Mouse (Mus musculus) hindbrain, embryonic 16.5 days (tissue): ENCODE data around the gene Muc1. TPM values are rescaled to one million over a fixed set of nuclear protein-coding genes. Genes with fewer than 3 reads are reported as not detected.

Source experiments
- ATAC-seq: fragments of 200-750 bp; cut with Nextera tagmentation; 2 replicates; pipeline ENCODE4 v1.8.0; 2017; ENCODE audit warnings: moderate TSS enrichment, moderate library complexity
- H3K27ac ChIP-seq: fragments of 300-500 bp; sonication (generic); 2 replicates; pipeline ENCODE4 v1.5.1; 2014; ENCODE audit warnings: low read depth, mild to moderate bottlenecking, control low read depth, low read length, moderate library complexity
- H3K27me3 ChIP-seq: fragments of 300-500 bp; sonication (generic); replicated peaks from 2 replicates; pipeline ENCODE4 v1.6.1; 2014; ENCODE audit warnings: low read length; ENCODE audit not compliant: control insufficient read depth, insufficient read depth
- H3K36me3 ChIP-seq: fragments of 300-500 bp; sonication (generic); 2 replicates; pipeline ENCODE4 v1.6.1; 2014; ENCODE audit warnings: mild to moderate bottlenecking, low read length, moderate library complexity, mixed read lengths; ENCODE audit not compliant: control insufficient read depth, insufficient read depth
- H3K4me1 ChIP-seq: fragments of 300-500 bp; sonication (generic); 2 replicates; pipeline ENCODE4 v1.6.1; 2014; ENCODE audit warnings: low read depth, low read length; ENCODE audit not compliant: control insufficient read depth, insufficient read depth
- H3K4me2 ChIP-seq: fragments of 300-500 bp; sonication (generic); 2 replicates; pipeline ENCODE4 v1.6.1; 2014; ENCODE audit warnings: mild to moderate bottlenecking, low read length, control low read depth, moderate library complexity
- H3K4me3 ChIP-seq: fragments of 300-500 bp; sonication (generic); 2 replicates; pipeline ENCODE4 v1.5.1; 2014; ENCODE audit warnings: mild to moderate bottlenecking, low read length, control low read depth, moderate library complexity
- H3K9ac ChIP-seq: fragments of 300-500 bp; sonication (generic); 2 replicates; pipeline ENCODE4 v1.6.1; 2014; ENCODE audit warnings: low read depth, mild to moderate bottlenecking, control low read depth, low read length, moderate library complexity
- H3K9me3 ChIP-seq: fragments of 300-500 bp; sonication (generic); 2 replicates; pipeline ENCODE4 v1.6.1; 2014; ENCODE audit warnings: mild to moderate bottlenecking, low read length, moderate library complexity; ENCODE audit not compliant: control insufficient read depth
- WGBS: fragments of 180-500 bp; shearing (Covaris S2); extraction: QIAGEN DNeasy Blood & Tissue Kit; methylation state at CpG from one replicate; pipeline ENCODE4 v1.1.7; 2014; 5-methylcytosine and 5-hydroxymethylcytosine counted together
- polyA plus RNA-seq: library from polyadenylated mRNA; unstranded; fragments of >200 nt; fragmentation: Nextera tagmentation; extraction: Ambion mirVana; gene quantifications from 2 replicates; pipeline ENCODE4 v1.2.1, GENCODE M21; 2015

Muc1 gene
- 0.59 and 0.90 TPM in 2 replicates for polyA plus RNA-seq

DNA sequence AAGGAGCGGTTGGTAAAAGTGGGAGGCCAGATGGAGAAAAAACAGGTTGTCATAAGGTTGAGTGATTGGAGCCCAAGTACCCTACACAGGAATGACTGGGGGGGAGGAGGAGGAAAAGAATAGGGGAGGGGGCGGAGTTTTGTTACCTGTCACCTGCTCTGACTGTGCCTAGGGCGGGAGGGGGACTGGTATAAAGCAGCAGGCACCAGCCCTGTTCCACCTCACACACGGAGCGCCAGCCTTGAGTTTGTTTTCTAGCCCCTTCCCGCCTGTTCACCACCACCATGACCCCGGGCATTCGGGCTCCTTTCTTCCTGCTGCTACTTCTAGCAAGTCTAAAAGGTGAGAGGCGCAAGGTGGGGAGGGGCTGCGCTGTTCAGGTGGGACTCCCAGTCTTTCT, at the start of gene Muc1:
Gene Muc1, plus strand, starts transcription at position 222 of the 400 bp plus-strand sequence.
- H3K36me3 ChIP-seq = peaks cover 8% of the 10 kb centered on the region
- peak within 1 kb of the TSS; percentile 48 for H3K4me3 ChIP-seq
- H3K9me3 ChIP-seq = no peaks in the 10 kb centered on the region
- peak within 1 kb of the TSS; percentile 36 for H3K27ac ChIP-seq
- H3K4me1 ChIP-seq = peaks cover 44% of the 10 kb centered on the region
- 29% methylated on average over 10 of the region's 10 CpGs for WGBS
- H3K4me2 ChIP-seq = peak within 1 kb of the TSS; percentile 75
- no peaks in the 10 kb centered on the region for H3K27me3 ChIP-seq
- no peak for ATAC-seq
- peak within 1 kb of the TSS; percentile 51 for H3K9ac ChIP-seq

DNA sequence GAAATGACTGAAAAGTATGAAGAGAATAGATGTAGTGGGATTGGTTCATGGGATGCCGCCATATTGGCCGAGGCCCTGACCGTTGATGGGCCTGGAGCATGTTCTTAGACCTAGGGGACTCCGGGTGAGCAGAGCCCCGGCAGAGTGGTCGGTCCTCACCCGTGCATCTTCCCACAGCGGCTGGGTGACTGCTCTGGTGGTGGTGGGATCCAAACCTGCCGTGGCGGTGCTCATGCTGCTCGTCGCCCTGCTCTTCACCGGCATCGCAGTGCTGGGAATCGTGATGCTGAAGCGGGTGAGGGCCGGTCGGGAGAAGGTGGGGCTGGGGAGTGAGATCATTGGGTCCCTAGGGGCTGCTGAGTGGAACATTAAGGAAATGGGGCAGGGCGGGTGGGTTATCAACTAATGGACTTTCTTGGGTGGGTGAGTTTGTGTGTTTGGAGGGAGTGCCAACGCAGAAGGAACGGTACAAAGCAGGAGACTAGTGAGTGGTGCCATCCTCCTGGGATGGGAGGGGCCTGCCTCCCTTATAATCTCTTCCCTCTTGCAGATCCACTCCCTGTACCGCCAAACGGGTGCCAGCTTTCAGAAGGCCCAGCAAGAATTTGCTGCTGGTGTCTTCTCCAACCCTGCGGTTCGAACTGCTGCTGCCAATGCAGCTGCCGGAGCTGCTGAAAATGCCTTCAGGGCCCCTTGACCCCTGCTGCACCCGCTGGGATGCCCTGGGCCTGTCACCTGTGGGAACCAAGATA, 46.9 kb upstream of the Muc1 start:
- no peak overlapping the region for H3K4me3 ChIP-seq
- no peak overlapping the region for H3K4me2 ChIP-seq
- peaks cover 22% of the 10 kb centered on the region for H3K36me3 ChIP-seq
- no peak overlapping the region for H3K27ac ChIP-seq
- peaks cover 29% of the 10 kb centered on the region for H3K4me1 ChIP-seq
- WGBS = 96% methylated on average over 26 of the region's 27 CpGs
- H3K27me3 ChIP-seq = no peaks in the 10 kb centered on the region
- no peak overlapping the region for H3K9ac ChIP-seq
- H3K9me3 ChIP-seq = no peaks in the 10 kb centered on the region
- no peak for ATAC-seq

DNA sequence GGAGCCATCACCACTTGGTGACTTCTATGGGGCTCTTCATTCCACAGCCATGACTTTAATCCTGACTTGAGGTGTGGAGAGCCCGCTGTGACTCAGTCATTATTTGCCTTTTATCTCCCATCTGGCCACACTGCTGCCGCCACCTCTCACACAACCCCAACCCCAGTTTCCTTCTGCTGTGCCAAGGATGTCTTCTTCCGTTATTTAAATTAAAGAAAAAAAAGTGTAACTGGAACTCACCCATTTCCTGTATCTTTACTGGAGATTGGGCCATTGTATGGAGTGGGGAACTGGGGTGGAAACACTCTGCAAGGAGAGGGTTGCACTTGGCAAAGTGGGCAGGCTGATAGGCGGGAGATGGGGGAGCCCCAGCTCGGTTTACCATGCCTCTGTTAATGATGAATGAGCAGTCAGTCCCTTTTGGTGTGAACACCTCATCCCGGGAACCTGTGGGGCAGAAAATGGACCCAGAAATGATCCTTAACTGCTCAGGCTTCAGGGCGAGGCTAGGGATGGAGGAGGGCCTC, 46.3 kb upstream of the Muc1 start:
- Histone ChIP-seq H3K4me2 (peak overlapping the region; percentile 91), H3K4me1 (peaks cover 29% of the 10 kb centered on the region), H3K27ac (peak overlapping the region; percentile 87; the same call in 1 of the 2 replicates), H3K27me3 (no peaks in the 10 kb centered on the region), H3K9me3 (no peaks in the 10 kb centered on the region), H3K36me3 (peaks cover 22% of the 10 kb centered on the region), H3K9ac (no peak overlapping the region), H3K4me3 (peak overlapping the region; percentile 67)
- peak; percentile 44; the same call in 1 of the 2 replicates for ATAC-seq
- WGBS = 52% methylated on average over 7 of the region's 7 CpGs

DNA sequence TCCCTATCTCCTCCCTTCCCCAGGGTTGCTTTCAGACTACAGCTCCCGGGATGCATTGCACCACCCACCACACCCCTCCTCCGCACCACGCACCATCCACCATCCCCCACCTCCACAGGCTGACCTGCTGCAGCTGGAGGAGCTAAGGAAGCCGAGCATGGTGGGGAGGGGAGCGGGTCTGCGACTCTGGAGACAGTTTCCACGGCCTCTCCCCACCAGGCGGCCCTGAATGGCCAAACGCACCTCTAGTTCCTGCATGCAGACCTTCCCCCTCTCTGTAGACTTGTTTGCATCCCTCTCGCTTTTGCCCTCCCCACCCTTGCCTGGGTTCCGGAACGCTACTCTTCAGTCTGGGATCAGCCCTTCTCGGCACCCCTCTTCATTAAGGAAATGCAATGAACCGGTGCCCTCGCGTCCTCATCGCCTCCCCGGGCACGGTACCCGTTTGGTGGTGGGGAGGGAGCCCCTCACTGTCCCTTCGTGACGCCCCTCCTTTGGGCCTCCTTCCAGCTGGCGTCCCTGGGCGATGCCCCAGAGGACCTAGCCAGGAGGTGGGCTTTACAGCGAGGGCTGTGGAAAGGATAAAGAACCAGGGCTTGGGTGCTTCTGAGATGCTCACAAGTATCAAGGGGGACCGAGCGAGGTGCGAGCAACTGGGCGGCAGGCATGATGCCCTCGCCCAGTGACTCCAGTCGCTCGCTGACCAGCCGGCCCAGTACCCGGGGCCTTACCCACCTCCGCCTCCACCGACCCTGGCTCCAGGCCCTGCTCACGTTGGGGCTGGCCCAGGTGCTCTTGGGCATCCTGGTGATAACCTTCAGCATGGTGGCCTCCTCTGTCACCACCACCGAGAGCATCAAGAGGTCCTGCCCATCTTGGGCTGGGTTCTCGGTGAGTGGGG, 45.5 kb upstream of the Muc1 start, which contains the start of gene Fam189b:
Gene Fam189b, plus strand, starts transcription at position 86 of the 901 bp plus-strand sequence.
- H3K9me3 ChIP-seq = no peaks in the 10 kb centered on the region
- H3K9ac ChIP-seq = peak within 1 kb of the TSS; percentile 86
- peaks cover 24% of the 10 kb centered on the region for H3K4me1 ChIP-seq
- 6% methylated on average over 36 of the region's 39 CpGs for WGBS
- H3K36me3 ChIP-seq = peaks cover 22% of the 10 kb centered on the region
- H3K27ac ChIP-seq = peak within 1 kb of the TSS; percentile 87
- H3K4me2 ChIP-seq = peak within 1 kb of the TSS; percentile 91
- peak within 1 kb of the TSS; percentile 67 for H3K4me3 ChIP-seq
- ATAC-seq = peak; percentile 94
- H3K27me3 ChIP-seq = no peaks in the 10 kb centered on the region

DNA sequence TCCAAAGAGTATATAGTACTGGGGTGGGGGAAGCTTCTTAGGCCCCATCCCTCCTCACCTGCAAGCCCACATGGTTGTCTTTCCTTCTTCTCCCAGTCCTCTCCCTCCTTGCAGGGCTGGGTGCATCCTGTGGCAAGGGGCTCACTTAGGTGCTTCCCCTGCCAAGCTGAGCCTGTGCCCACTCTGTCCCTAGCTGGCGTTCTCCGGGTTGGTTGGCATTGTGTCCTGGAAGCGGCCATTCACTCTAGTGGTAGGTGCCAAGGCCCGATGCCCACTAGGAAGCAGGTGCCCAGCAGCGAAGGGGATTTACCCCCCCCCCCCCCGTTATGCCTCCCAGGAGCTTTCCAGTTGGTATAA, 44.9 kb upstream of the Muc1 start:
- H3K9ac ChIP-seq = peak overlapping the region; percentile 86
- H3K4me2 ChIP-seq = peak overlapping the region; percentile 91
- H3K27me3 ChIP-seq = no peaks in the 10 kb centered on the region
- no peak for ATAC-seq
- H3K36me3 ChIP-seq = peaks cover 24% of the 10 kb centered on the region
- H3K27ac ChIP-seq = peak overlapping the region; percentile 87; the same call in 1 of the 2 replicates
- no peaks in the 10 kb centered on the region for H3K9me3 ChIP-seq
- peak overlapping the region; percentile 67 for H3K4me3 ChIP-seq
- WGBS = 58% methylated on average over 6 of the region's 6 CpGs
- peaks cover 18% of the 10 kb centered on the region for H3K4me1 ChIP-seq

DNA sequence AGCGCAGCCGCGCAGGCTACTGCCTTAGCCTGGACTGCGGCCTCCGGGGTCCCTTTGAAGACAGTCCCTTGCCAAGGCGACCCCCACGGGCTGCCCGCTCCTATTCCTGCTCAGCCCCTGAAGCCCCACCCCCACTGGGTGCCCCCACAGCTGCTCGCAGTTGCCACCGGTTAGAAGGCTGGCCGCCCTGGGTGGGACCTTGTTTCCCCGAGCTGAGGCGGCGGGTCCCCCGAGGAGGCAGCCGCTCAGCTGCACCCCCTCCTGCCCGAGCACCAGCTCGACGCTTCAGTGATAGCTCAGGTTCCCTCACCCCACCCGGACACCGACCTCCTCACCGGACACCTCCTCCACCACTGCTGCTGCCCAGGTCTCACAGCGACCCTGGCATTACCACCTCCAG, 41.7 kb upstream of the Muc1 start:
- H3K27me3 ChIP-seq = no peaks in the 10 kb centered on the region
- peaks cover 15% of the 10 kb centered on the region for H3K4me1 ChIP-seq
- no peak for ATAC-seq
- no peak overlapping the region for H3K4me2 ChIP-seq
- 37% methylated on average over 22 of the region's 23 CpGs for WGBS
- 0 out of 2 replicates have a peak, but pooled peaks cover 2% of the 10 kb centered on the region for H3K36me3 ChIP-seq
- H3K9ac ChIP-seq = no peak overlapping the region; the same call in 1 of the 2 replicates
- H3K27ac ChIP-seq = no peak overlapping the region
- H3K4me3 ChIP-seq = no peak overlapping the region
- H3K9me3 ChIP-seq = no peaks in the 10 kb centered on the region

DNA sequence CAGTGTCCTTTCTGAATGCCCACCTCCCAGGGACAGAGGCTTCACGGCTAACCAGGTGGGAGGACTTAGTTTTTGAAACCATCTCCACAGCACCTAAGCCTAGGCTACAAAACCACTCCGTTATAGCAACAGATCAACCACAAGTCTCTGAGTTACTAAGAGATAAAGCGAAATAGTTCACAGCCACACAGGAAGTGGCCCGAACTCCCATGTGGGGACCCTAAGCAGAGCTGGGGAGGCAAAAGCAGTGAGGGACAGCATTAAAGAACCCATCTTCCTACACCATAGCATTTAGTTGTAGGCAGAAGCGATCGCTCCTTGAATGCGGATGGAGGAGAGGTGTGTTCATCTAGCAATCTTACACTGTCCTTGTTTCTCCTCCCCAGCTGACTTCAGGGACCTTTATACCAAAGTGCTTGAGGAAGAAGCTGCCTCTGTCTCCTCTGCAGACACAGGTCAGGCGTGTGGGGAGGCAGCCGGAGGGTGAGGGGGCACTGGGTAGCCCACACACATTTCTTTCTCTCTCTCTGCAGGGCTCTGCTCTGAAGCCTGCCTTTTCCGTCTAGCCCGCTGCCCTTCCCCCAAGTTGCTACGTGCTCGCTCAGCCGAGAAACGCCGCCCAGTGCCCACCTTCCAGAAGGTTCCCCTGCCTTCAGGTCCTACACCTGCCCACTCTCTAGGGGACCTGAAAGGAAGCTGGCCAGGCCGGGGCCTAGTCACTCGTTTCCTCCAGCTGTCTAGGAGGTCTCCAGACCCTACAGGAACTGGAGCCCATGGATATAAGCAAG, 41.0 kb upstream of the Muc1 start:
- H3K27ac ChIP-seq = no peak overlapping the region
- peaks cover 15% of the 10 kb centered on the region for H3K4me1 ChIP-seq
- ATAC-seq = no peak
- no peaks in the 10 kb centered on the region for H3K27me3 ChIP-seq
- H3K4me2 ChIP-seq = no peak overlapping the region
- 0 out of 2 replicates have a peak, but pooled peaks cover 2% of the 10 kb centered on the region for H3K36me3 ChIP-seq
- no peaks in the 10 kb centered on the region for H3K9me3 ChIP-seq
- 62% methylated on average over 18 of the region's 18 CpGs for WGBS
- no peak overlapping the region for H3K4me3 ChIP-seq
- H3K9ac ChIP-seq = no peak overlapping the region

DNA sequence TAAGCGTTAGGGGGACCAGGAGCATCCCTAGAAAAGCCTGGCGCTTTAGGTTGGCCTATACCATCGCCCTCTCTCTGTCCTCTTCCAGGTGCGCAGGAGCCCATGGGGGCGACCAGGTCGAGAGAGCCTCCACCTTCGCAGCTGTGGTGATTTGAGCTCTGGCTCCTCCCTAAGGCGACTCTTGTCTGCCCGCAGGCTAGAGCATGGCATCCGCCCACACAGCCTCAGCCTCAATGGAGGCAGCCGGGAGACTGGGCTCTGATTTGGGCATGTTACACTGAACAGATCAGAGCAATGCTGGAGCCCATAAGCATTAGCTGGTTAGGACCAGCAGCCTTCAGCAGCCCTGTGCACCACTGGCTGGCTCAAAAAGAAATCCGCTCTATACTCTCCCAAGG, 40.4 kb upstream of the Muc1 start:
- no peak overlapping the region for H3K27ac ChIP-seq
- H3K9me3 ChIP-seq = no peaks in the 10 kb centered on the region
- no peak for ATAC-seq
- H3K4me2 ChIP-seq = no peak overlapping the region
- H3K36me3 ChIP-seq = 0 out of 2 replicates have a peak, but pooled peaks cover 2% of the 10 kb centered on the region
- H3K9ac ChIP-seq = no peak overlapping the region
- no peak overlapping the region for H3K4me3 ChIP-seq
- WGBS = 66% methylated on average over 12 of the region's 12 CpGs
- H3K27me3 ChIP-seq = no peaks in the 10 kb centered on the region
- peaks cover 14% of the 10 kb centered on the region for H3K4me1 ChIP-seq
